Mouse (Mus musculus): ENCODE results near the gene Copz1. TPM values are rescaled to one million over a fixed set of nuclear protein-coding genes. Genes with fewer than 3 reads are reported as not detected.

Copz1 gene
- polyA plus RNA-seq, 1 experiment from 2014 or later, result 252 TPM

DNA sequence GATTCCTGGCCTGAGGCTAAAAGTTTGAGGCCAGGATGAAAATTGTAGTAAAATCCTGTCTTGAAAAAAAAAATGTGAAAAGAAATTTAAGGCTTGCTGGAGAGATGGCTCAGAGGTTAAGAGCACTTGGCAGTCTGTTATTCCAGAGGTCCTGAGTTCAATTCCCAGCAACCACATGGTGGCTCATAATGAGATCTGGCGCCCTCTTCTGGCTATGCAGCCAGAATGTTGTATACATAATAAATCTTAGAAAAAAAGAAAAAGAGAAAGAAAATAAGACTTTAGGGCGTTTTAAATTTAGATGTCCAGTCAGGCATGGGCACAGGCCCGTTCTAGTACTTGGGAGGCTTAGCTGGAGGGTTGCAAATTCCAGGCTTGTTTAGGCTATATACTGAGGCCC, 7.2 kb downstream of the Copz1 start:
- Histone ChIP-seq H3K27me3 (no peaks in the 10 kb centered on the region), H3K27ac (no peak overlapping the region), H3K4me2 (no peak overlapping the region), H3K36me3 (0 out of 2 replicates have a peak, but pooled peaks cover 4% of the 10 kb centered on the region), H3K9me3 (no peaks in the 10 kb centered on the region), H3K9ac (replicated peaks) (no peak overlapping the region), H3K4me3 (replicated peaks) (no peak overlapping the region), H3K4me1 (replicated peaks) (peaks cover 35% of the 10 kb centered on the region)
- WGBS, result 71% methylated on average over 3 of the region's 3 CpGs
- no peak for ATAC-seq (ENCODE audit: insufficient number of reproducible peaks, insufficient read depth, low FRiP score, low TSS enrichment, low read depth)

DNA sequence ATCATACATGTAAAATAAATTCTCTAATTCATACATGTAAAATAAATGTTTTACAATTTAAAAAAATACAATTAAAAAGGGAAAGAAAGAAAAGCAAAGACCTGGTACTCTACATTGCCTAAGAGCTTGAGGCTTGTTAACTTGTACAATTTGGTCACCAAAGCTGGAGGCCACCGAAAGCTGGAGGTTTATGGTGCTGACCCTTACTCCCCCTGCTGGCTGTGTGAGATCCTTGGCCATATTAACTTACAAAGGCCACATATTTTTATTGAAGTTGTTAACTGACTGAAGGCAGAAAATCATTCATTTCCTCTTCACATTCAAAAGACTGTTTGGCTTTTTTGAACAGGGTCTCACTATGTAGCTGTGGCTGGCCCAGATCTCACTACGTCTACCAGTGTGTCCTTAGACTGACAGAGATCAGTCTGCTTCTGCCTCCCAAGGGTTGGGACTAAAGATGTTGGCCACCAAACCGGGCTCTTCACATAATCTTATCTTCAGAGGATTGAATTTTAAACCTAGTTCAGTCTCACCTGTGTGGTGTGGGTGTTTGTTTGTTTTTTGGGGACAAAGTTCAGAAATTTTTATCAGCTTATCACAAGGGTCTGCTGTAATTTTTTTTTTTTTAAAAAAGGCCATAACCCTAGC, 8.4 kb downstream of the Copz1 start:
- H3K27ac ChIP-seq, result no peak overlapping the region
- H3K4me2 ChIP-seq, result no peak overlapping the region
- H3K4me3 ChIP-seq (replicated peaks), result no peak overlapping the region
- 52% methylated on average over 3 of the region's 3 CpGs for WGBS
- H3K4me1 ChIP-seq (replicated peaks), result peaks cover 47% of the 10 kb centered on the region
- no peak overlapping the region for H3K9ac ChIP-seq (replicated peaks)
- no peak for ATAC-seq (ENCODE audit: insufficient number of reproducible peaks, insufficient read depth, low FRiP score, low TSS enrichment, low read depth)
- no peaks in the 10 kb centered on the region for H3K9me3 ChIP-seq
- H3K36me3 ChIP-seq, result 0 out of 2 replicates have a peak, but pooled peaks cover 4% of the 10 kb centered on the region
- H3K27me3 ChIP-seq, result no peaks in the 10 kb centered on the region

DNA sequence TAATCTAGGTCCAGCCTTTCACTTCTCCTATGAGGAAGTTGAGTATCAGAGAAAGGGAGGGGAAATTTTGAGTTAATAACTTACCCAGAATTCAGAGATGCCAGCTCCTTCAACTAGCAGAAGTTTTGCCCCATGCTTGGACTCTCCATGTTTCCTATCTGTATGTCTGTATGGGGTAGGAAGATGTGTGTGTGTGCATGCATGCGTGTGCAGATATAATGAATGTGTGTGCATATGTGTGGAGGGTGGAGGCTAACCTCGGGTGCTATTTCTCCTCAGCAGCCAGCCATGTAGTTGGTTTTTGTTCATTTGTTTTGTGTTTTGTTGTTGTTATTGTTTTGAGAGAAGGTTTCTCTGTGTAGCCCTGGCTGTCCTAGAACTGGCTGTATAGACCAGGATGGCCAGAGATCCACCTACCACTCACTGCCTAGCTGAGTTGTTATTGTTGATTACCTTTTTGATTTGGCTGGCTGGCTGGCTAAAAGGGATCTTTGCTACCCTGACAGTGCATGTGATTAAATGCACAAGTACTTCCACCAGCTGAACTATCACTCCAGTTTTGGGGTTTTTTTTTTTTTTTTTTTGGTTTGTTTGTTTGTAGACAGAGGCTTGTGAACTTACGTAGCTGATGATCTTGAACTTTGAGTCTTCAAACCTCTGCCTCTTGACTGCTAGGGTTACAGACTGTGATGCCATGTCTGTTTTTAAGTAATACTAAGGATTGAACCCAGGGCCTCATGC, 9.1 kb downstream of the Copz1 start:
- Histone ChIP-seq H3K4me1 (replicated peaks) (peaks cover 48% of the 10 kb centered on the region), H3K4me3 (replicated peaks) (no peak overlapping the region), H3K27me3 (no peaks in the 10 kb centered on the region), H3K9me3 (no peaks in the 10 kb centered on the region), H3K9ac (replicated peaks) (no peak overlapping the region), H3K27ac (no peak overlapping the region), H3K4me2 (no peak overlapping the region), H3K36me3 (0 out of 2 replicates have a peak, but pooled peaks cover 4% of the 10 kb centered on the region)
- WGBS, result 96% methylated on average over 3 of the region's 3 CpGs
- no peak for ATAC-seq (ENCODE audit: insufficient number of reproducible peaks, insufficient read depth, low FRiP score, low TSS enrichment, low read depth)

DNA sequence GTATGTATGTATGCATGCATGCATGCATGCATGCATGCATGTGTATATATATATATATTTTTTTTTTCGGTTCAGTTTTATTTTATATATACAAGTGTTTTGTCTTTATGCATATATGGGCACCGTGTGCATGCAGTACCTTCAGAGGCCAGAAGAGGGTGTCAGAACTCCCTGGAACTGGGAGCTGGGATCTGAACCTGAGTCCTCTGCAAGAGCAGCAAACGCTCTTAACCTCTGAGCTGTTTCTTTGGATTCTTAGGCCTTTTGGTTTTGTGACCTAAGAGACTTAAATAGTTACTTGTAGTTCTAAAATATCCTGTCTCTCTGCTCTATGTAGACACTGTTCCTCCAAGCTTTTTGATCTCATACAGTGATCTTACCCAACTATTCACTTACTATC, 11.6 kb downstream of the Copz1 start:
- no peak for ATAC-seq (ENCODE audit: insufficient number of reproducible peaks, insufficient read depth, low FRiP score, low TSS enrichment, low read depth)
- 58% methylated on average over 3 of the region's 3 CpGs for WGBS
- peaks cover 42% of the 10 kb centered on the region for H3K4me1 ChIP-seq (replicated peaks)
- no peaks in the 10 kb centered on the region for H3K27me3 ChIP-seq
- H3K36me3 ChIP-seq, result peaks cover 14% of the 10 kb centered on the region; the same call in 1 of the 2 replicates
- H3K4me3 ChIP-seq (replicated peaks), result no peak overlapping the region
- H3K9me3 ChIP-seq, result no peaks in the 10 kb centered on the region
- H3K27ac ChIP-seq, result no peak overlapping the region
- H3K9ac ChIP-seq (replicated peaks), result no peak overlapping the region
- H3K4me2 ChIP-seq, result no peak overlapping the region

DNA sequence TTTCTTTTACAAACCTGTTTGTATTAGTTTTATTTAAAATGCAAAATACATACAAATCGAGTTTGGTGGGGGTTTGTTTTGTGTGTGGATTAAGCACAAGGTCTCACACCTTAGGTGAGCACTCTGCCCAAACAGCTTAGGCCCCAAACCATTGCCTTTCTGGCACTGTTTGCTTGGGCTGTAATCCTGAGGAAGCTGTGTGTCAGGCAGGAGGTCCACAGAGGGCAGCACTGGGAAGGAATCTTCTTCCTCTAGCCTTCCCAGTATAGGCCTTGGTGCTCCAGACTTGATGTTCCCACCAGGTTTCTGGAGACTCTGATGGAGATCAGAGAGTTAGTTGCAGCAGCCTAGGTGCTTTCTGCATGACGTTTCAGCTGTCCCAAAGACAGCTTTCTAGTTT, 12.1 kb downstream of the Copz1 start:
- Histone ChIP-seq H3K27ac (peak overlapping the region; percentile 59), H3K4me3 (replicated peaks) (no peak overlapping the region), H3K9ac (replicated peaks) (no peak overlapping the region), H3K9me3 (no peaks in the 10 kb centered on the region), H3K4me1 (replicated peaks) (peaks cover 48% of the 10 kb centered on the region), H3K36me3 (peaks cover 18% of the 10 kb centered on the region; the same call in 1 of the 2 replicates), H3K4me2 (no peak overlapping the region), H3K27me3 (no peaks in the 10 kb centered on the region)
- 38% methylated on average over 2 of the region's 2 CpGs for WGBS
- no peak for ATAC-seq (ENCODE audit: insufficient number of reproducible peaks, insufficient read depth, low FRiP score, low TSS enrichment, low read depth)

DNA sequence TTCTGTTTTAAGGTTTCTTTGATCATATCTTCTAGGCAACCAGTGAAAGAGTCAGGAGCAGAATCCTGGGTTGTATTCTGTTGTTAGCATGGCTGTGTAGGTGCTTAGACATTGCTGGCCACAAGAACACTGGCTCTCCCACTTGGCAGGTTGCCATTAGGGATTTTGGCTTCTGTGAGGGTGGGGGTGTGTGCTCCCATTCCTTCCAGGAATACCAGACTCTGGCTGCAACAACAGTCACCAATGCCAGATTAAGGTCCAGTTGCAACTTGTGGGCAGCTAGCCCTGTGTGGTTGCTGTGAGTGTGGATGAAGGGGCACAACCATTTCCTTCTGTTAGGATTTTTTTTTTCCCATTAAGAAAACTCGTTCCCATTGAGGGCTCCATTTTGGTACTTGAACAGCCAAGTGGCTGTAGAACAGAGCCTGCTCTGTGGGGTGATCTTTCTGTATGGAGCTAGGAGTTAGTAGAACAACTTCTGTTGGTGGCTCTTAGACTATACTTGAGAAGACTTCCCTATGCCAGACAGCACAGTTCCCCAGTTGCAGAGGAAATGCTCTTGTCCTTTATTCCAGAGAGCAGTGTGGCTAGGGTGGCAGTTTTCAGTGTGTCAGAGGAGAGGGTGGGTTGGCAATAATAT, 13.4 kb downstream of the Copz1 start:
- Histone ChIP-seq H3K9ac (replicated peaks) (no peak overlapping the region), H3K9me3 (no peaks in the 10 kb centered on the region), H3K27me3 (no peaks in the 10 kb centered on the region), H3K36me3 (peaks cover 31% of the 10 kb centered on the region; the same call in 1 of the 2 replicates), H3K4me3 (replicated peaks) (no peak overlapping the region), H3K4me2 (no peak overlapping the region), H3K27ac (peak overlapping the region; percentile 59), H3K4me1 (replicated peaks) (peaks cover 56% of the 10 kb centered on the region)
- no peak for ATAC-seq (ENCODE audit: insufficient number of reproducible peaks, insufficient read depth, low FRiP score, low TSS enrichment, low read depth)
- 46% methylated on average over 1 of the region's 1 CpGs for WGBS

DNA sequence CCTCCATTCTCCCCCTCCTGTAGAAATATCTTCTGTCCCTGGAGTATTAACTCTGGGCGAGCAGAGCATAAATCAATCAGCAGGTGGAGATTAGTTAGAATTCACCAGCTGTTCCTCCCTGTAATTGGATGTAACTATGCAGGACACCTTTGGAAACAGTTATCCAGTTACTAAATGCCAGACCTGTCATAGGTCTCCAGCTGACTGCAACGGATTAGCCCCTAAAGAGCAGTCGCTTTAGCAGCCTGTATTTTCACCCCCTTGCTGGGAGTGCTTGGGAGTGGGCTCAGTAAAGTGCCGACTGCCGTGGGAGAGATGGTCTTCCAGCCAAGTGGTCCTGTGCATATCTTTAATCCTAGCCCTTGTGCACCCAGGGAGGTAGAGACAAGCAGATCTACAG, 17.1 kb downstream of the Copz1 start:
- peaks cover 55% of the 10 kb centered on the region for H3K36me3 ChIP-seq
- ATAC-seq (ENCODE audit: insufficient number of reproducible peaks, insufficient read depth, low FRiP score, low TSS enrichment, low read depth), result 0 out of 2 replicates have a peak, but pooled peaks have one; percentile 27
- H3K4me2 ChIP-seq, result no peak overlapping the region
- no peaks in the 10 kb centered on the region for H3K9me3 ChIP-seq
- no peaks in the 10 kb centered on the region for H3K27me3 ChIP-seq
- peaks cover 63% of the 10 kb centered on the region for H3K4me1 ChIP-seq (replicated peaks)
- WGBS, result 10% methylated on average over 5 of the region's 5 CpGs
- H3K27ac ChIP-seq, result peak overlapping the region; percentile 84
- H3K4me3 ChIP-seq (replicated peaks), result no peak overlapping the region
- H3K9ac ChIP-seq (replicated peaks), result no peak overlapping the region

DNA sequence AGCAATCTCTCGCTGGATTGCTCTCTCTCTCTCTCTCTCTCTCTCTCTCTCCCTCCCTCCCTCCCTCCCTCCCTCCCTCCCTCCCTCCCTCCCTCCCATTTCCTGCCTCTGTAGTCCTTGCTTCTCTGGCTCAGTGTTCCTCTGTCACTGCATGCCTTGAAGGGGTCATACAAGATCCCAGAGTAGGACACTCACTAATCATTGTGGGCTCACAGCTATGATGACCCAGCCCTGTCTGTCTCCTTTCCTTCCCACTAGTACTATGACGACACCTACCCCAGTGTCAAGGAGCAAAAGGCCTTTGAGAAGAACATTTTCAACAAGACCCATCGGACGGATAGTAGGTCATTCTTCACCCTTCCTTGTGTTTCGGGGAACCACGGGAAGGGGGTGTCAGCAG, 17.9 kb downstream of the Copz1 start:
- Histone ChIP-seq H3K4me2 (no peak overlapping the region), H3K9me3 (no peaks in the 10 kb centered on the region), H3K27ac (peak overlapping the region; percentile 84), H3K9ac (replicated peaks) (no peak overlapping the region), H3K27me3 (no peaks in the 10 kb centered on the region), H3K4me1 (replicated peaks) (peaks cover 62% of the 10 kb centered on the region), H3K4me3 (replicated peaks) (no peak overlapping the region), H3K36me3 (peaks cover 55% of the 10 kb centered on the region)
- WGBS, result 64% methylated on average over 6 of the region's 6 CpGs
- no peak for ATAC-seq (ENCODE audit: insufficient number of reproducible peaks, insufficient read depth, low FRiP score, low TSS enrichment, low read depth)

DNA sequence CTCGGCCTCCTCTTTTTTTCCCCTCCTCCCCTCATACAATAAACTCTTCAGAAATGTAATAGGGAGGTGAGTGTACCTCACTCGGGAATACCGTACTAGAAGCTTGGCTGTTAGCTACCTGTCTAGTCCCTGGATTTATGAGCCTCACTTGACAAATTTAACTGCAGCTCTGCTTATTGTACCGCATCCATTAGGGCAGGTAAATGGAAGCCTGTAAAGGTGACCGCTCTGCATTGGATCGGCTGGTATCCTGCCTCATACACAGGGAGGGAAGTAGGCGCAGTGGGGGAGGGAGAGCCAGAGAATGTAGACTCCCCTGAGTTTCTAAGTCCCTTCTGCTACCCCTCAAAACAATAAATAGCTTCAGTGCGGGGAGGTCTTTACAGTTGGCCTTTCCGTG, 18.3 kb downstream of the Copz1 start:
- no peak overlapping the region for H3K9ac ChIP-seq (replicated peaks)
- H3K4me2 ChIP-seq, result no peak overlapping the region
- ATAC-seq (ENCODE audit: insufficient number of reproducible peaks, insufficient read depth, low FRiP score, low TSS enrichment, low read depth), result no peak
- H3K27ac ChIP-seq, result peak overlapping the region; percentile 41; the same call in 1 of the 2 replicates
- H3K4me3 ChIP-seq (replicated peaks), result no peak overlapping the region
- WGBS, result 63% methylated on average over 9 of the region's 9 CpGs
- H3K9me3 ChIP-seq, result no peaks in the 10 kb centered on the region
- peaks cover 55% of the 10 kb centered on the region for H3K36me3 ChIP-seq
- no peaks in the 10 kb centered on the region for H3K27me3 ChIP-seq
- peaks cover 62% of the 10 kb centered on the region for H3K4me1 ChIP-seq (replicated peaks)

DNA sequence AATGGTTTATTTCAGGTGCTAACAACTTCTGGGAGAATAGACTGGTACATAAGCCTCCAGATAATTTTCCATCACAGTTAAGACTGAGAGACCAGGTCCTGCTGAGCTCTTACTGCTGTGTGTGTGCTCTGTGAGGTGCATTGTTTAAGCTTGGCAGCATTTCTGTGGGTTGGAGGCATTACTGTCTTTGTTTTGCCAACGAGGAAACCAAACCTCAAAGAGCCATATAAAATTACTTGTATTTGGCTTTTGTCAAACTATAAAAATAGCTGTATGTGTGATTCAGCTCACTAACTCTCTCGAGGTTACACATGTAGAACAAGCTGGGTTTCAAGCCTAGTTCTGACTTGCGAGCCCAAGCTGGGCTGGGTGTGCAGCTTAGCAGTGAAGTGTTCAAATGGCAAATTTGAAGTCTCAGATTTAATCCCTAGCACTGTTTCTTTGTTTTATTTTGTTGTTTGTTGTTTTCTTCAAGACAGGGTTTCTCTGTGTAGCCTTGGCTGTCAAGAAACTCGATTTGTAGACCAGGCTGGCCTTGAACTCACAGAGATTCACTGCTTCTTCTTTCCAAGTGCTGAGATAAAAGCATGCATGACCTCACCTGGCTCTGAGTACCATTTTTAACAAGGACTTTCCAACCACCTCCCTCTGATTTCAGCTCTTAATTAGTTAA, 20.3 kb downstream of the Copz1 start:
- WGBS, result 77% methylated on average over 4 of the region's 4 CpGs
- H3K27ac ChIP-seq, result 0 out of 2 replicates have a peak overlapping the region, but pooled peaks have one; percentile 46
- no peak for ATAC-seq (ENCODE audit: insufficient number of reproducible peaks, insufficient read depth, low FRiP score, low TSS enrichment, low read depth)
- H3K4me2 ChIP-seq, result no peak overlapping the region
- H3K4me3 ChIP-seq (replicated peaks), result no peak overlapping the region
- H3K27me3 ChIP-seq, result no peaks in the 10 kb centered on the region
- H3K9ac ChIP-seq (replicated peaks), result no peak overlapping the region
- peaks cover 53% of the 10 kb centered on the region for H3K36me3 ChIP-seq
- H3K4me1 ChIP-seq (replicated peaks), result peaks cover 73% of the 10 kb centered on the region
- no peaks in the 10 kb centered on the region for H3K9me3 ChIP-seq

DNA sequence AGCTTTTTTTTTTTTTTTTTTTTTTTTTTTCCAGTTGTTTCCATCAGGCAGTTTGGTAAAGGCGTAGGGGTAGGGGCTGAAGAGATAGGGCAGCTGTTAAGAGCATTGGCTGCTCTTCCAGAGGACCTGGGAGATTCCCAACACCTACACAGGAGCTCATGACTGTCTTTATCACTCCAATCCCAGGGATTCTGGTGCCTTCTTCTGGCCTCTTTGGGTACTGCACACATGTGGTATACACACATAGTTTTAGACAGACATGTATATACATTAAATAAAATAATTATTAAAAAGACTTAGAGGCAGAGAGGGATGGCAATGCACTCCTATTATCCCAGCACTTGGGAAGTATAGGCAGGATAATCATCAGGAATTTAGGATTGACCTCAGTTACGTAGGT, 20.9 kb downstream of the Copz1 start:
- no peaks in the 10 kb centered on the region for H3K27me3 ChIP-seq
- no peak overlapping the region for H3K4me3 ChIP-seq (replicated peaks)
- no peaks in the 10 kb centered on the region for H3K9me3 ChIP-seq
- 94% methylated on average over 2 of the region's 2 CpGs for WGBS
- peaks cover 58% of the 10 kb centered on the region for H3K36me3 ChIP-seq
- no peak overlapping the region for H3K4me2 ChIP-seq
- peaks cover 74% of the 10 kb centered on the region for H3K4me1 ChIP-seq (replicated peaks)
- no peak overlapping the region for H3K27ac ChIP-seq
- H3K9ac ChIP-seq (replicated peaks), result no peak overlapping the region
- no peak for ATAC-seq (ENCODE audit: insufficient number of reproducible peaks, insufficient read depth, low FRiP score, low TSS enrichment, low read depth)

All from limb, embryonic 12.5 days (tissue).